Mouse (Mus musculus): ENCODE measurements at regions not wholly inside any gene's neighbourhood (a gene's known extent, or its start where the extent isn't known, plus 50 kb on each side); places are given as distances from the start of the nearest gene placed in this dataset.

DNA sequence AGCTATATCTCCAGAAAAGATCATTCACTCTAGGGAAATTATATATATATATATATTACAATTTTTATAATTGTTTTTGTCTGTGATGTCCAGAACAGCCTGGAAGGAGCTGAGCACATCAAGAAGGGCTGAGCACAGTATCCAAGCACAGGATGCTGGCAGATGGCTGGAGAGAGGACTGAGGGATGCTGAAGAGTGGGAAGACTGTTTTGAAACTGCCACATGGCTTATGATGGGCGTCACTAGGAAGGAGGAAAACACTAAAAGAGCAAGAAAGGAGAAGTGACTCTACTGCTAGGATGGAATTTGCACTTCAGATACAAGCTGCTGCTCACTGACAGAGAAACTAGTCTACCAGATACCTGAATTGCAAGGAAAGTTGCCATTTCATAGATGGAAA, 50.4 kb upstream of the Atg10 start:
- ATAC-seq (ENCODE audit: insufficient read depth) (no peak), DNase-seq (ENCODE audit: low read depth in 3 of 3, low spot score in 3 of 3) (no peak)
- H3K27ac ChIP-seq: no peak overlapping the region
- H3K4me2 ChIP-seq (ENCODE audit: low read depth): no peak overlapping the region
- H3K4me3 ChIP-seq (ENCODE audit: insufficient read depth in 1 of 2, low read depth in 2 of 2, low read length in 2 of 2): no peak overlapping the region
- no peak overlapping the region for H3K9ac ChIP-seq (replicated peaks)
- WGBS (ENCODE audit: insufficient replicate concordance): 13% methylated on average over 1 of the region's 1 CpGs
- H3K36me3 ChIP-seq (replicated peaks; ENCODE audit: control insufficient read depth, insufficient read depth, low read depth): no peaks in the 10 kb centered on the region
- no peak for TF ChIP-seq EP300 (IDR thresholded peaks at IDR 0.05; ENCODE audit: low read depth)
- TF ChIP-seq CTCF (IDR thresholded peaks at IDR 0.05; ENCODE audit: low read depth): no peak
- H3K27me3 ChIP-seq (ENCODE audit: control insufficient read depth, insufficient read depth, low read length): no peaks in the 10 kb centered on the region
- H3K4me1 ChIP-seq (replicated peaks; ENCODE audit: control insufficient read depth in 2 of 2, insufficient read depth in 2 of 2, low read length in 1 of 2): no peaks in the 10 kb centered on the region
- H3K9me3 ChIP-seq (ENCODE audit: control insufficient read depth, low read length): no peaks in the 10 kb centered on the region

DNA sequence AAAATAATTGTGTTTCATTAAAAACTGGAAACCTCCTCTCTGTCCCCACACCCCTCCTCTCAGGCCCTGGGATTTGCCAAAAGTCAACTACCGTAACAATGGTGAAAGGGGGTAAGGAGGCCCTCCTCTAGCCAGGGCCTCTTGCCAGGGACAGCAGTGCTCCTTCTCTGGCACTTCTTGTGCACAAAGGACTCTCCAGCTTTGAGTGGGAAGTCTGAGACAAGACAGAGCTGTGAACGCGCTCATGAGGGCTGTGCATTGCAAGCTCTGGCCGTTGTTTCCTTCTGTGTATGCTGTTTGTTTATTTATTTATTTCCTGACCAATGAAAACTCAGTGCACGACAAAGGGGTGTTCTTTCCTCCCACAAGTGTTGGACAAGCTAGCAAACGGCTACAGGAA, 50.8 kb upstream of the Atg10 start:
- Histone ChIP-seq H3K4me3 (ENCODE audit: insufficient read depth in 1 of 2, low read depth in 2 of 2, low read length in 2 of 2) (no peak overlapping the region), H3K9ac (replicated peaks) (no peak overlapping the region), H3K9me3 (ENCODE audit: control insufficient read depth, low read length) (no peaks in the 10 kb centered on the region), H3K27me3 (ENCODE audit: control insufficient read depth, insufficient read depth, low read length) (no peaks in the 10 kb centered on the region), H3K36me3 (replicated peaks; ENCODE audit: control insufficient read depth, insufficient read depth, low read depth) (no peaks in the 10 kb centered on the region), H3K4me2 (ENCODE audit: low read depth) (no peak overlapping the region), H3K4me1 (replicated peaks; ENCODE audit: control insufficient read depth in 2 of 2, insufficient read depth in 2 of 2, low read length in 1 of 2) (no peaks in the 10 kb centered on the region), H3K27ac (no peak overlapping the region)
- TF ChIP-seq CTCF (IDR thresholded peaks at IDR 0.05; ENCODE audit: low read depth) (no peak), EP300 (IDR thresholded peaks at IDR 0.05; ENCODE audit: low read depth) (no peak)
- ATAC-seq (ENCODE audit: insufficient read depth): no peak
- DNase-seq (ENCODE audit: low read depth in 3 of 3, low spot score in 3 of 3): no peak
- WGBS (ENCODE audit: insufficient replicate concordance): 53% methylated on average over 6 of the region's 6 CpGs

GRCm38 (mm10) chr13:91279487-91279886, 55.7 kb upstream of the Atg10 start:
- Histone ChIP-seq H3K27ac (no peak overlapping the region), H3K9ac (replicated peaks) (no peak overlapping the region), H3K36me3 (replicated peaks; ENCODE audit: control insufficient read depth, insufficient read depth, low read depth) (no peaks in the 10 kb centered on the region), H3K27me3 (ENCODE audit: control insufficient read depth, insufficient read depth, low read length) (no peaks in the 10 kb centered on the region), H3K4me3 (ENCODE audit: insufficient read depth in 1 of 2, low read depth in 2 of 2, low read length in 2 of 2) (no peak overlapping the region), H3K4me1 (replicated peaks; ENCODE audit: control insufficient read depth in 2 of 2, insufficient read depth in 2 of 2, low read length in 1 of 2) (no peaks in the 10 kb centered on the region), H3K9me3 (ENCODE audit: control insufficient read depth, low read length) (no peaks in the 10 kb centered on the region), H3K4me2 (ENCODE audit: low read depth) (no peak overlapping the region)
- no peak for ATAC-seq (ENCODE audit: insufficient read depth)
- no peak for TF ChIP-seq CTCF (IDR thresholded peaks at IDR 0.05; ENCODE audit: low read depth)
- TF ChIP-seq EP300 (IDR thresholded peaks at IDR 0.05; ENCODE audit: low read depth): no peak
- DNase-seq (ENCODE audit: low read depth in 3 of 3, low spot score in 3 of 3): no peak
- WGBS (ENCODE audit: insufficient replicate concordance): 58% methylated on average over 3 of the region's 3 CpGs

- Histone ChIP-seq H3K4me3 (ENCODE audit: insufficient read depth in 1 of 2, low read depth in 2 of 2, low read length in 2 of 2) (no peak overlapping the region), H3K27ac (no peak overlapping the region), H3K9me3 (ENCODE audit: control insufficient read depth, low read length) (no peaks in the 10 kb centered on the region), H3K4me1 (replicated peaks; ENCODE audit: control insufficient read depth in 2 of 2, insufficient read depth in 2 of 2, low read length in 1 of 2) (peaks cover 8 to 10% of the 10 kb centered on the region in 2 experiments), H3K27me3 (ENCODE audit: control insufficient read depth, insufficient read depth, low read length) (no peaks in the 10 kb centered on the region), H3K36me3 (replicated peaks; ENCODE audit: control insufficient read depth, insufficient read depth, low read depth) (no peaks in the 10 kb centered on the region), H3K9ac (replicated peaks) (no peak overlapping the region), H3K4me2 (ENCODE audit: low read depth) (no peak overlapping the region)
- no peak for DNase-seq (ENCODE audit: low read depth in 3 of 3, low spot score in 3 of 3)
- WGBS (ENCODE audit: insufficient replicate concordance): 47% methylated on average over 7 of the region's 7 CpGs
- no peak for ATAC-seq (ENCODE audit: insufficient read depth)
- TF ChIP-seq EP300 (IDR thresholded peaks at IDR 0.05; ENCODE audit: low read depth) (no peak), CTCF (IDR thresholded peaks at IDR 0.05; ENCODE audit: low read depth) (no peak)
Measured at GRCm38 (mm10) chr13:91295552-91296170, 71.9 kb upstream of the Atg10 start.

DNA sequence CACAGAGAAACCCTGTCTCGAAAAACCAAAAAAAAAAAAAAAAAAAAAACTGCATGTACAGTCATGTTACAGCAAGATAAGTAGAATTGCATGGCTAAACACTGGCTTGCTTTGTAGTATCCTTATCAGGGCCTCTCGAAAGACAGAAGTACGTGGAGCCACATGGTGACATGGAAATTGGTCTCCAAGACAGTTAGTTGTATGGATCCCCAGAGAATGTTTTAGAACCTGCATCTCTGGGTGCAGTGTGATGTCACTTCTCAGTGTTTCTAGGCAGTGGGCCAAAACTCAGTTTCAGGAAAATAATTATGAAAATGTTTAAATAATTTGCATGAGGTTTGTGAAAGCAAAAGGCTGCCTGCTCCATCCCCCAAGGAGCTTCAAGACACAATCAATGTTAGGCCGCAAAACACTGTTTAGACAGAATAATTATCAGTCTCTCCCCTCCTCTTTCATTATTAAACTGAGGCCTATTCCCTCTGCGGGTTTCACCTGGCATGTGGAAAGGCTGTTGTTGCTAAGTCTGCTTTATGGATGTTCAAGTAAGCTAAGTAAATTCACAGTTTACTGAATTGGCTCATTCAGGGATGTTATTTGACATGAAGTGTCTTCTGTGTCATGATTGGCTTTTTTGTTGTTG, 72.9 kb upstream of the Atg10 start:
- peaks cover 8 to 13% of the 10 kb centered on the region in 2 experiments for H3K4me1 ChIP-seq (replicated peaks; ENCODE audit: control insufficient read depth in 2 of 2, insufficient read depth in 2 of 2, low read length in 1 of 2)
- DNase-seq (ENCODE audit: low read depth in 3 of 3, low spot score in 3 of 3): peak; percentile 16 to 27 (median 26)
- no peaks in the 10 kb centered on the region for H3K36me3 ChIP-seq (replicated peaks; ENCODE audit: control insufficient read depth, insufficient read depth, low read depth)
- H3K9ac ChIP-seq (replicated peaks): no peak overlapping the region
- no peak overlapping the region; the same call in 1 of the 2 replicates for H3K27ac ChIP-seq
- H3K4me3 ChIP-seq (ENCODE audit: insufficient read depth in 1 of 2, low read depth in 2 of 2, low read length in 2 of 2): no peak overlapping the region
- TF ChIP-seq EP300 (IDR thresholded peaks at IDR 0.05; ENCODE audit: low read depth): peak; percentile 58; the same call in 1 of the 2 replicates
- TF ChIP-seq CTCF (IDR thresholded peaks at IDR 0.05; ENCODE audit: low read depth): no peak
- ATAC-seq (ENCODE audit: insufficient read depth): peak; percentile 80
- 32% methylated on average over 5 of the region's 5 CpGs for WGBS (ENCODE audit: insufficient replicate concordance)
- H3K4me2 ChIP-seq (ENCODE audit: low read depth): no peak overlapping the region
- no peaks in the 10 kb centered on the region for H3K9me3 ChIP-seq (ENCODE audit: control insufficient read depth, low read length)
- H3K27me3 ChIP-seq (ENCODE audit: control insufficient read depth, insufficient read depth, low read length): no peaks in the 10 kb centered on the region

Data from liver, embryonic 14.5 days (tissue).